Mouse (Mus musculus): ENCODE data around the gene Samd1. TPM values are rescaled to one million over a fixed set of nuclear protein-coding genes. Genes with fewer than 3 reads are reported as not detected.
A peak's percentile ranks its signal among the peaks of the same experiment; 100 is the strongest.

The Samd1 gene
- polyA plus RNA-seq, 1 experiment, result 42.4 TPM

- Histone ChIP-seq H3K4me3 (ENCODE audit: insufficient read depth, low read length) (no peak overlapping the region), H3K4me1 (ENCODE audit: control insufficient read depth, insufficient read depth, low read length) (no peaks in the 10 kb centered on the region), H3K27ac (ENCODE audit: insufficient read depth, low read length) (no peak overlapping the region)
- TF ChIP-seq POLR2A (IDR thresholded peaks at IDR 0.05; ENCODE audit: extremely low read depth, insufficient read depth, low read length) (no peak), CTCF (IDR thresholded peaks at IDR 0.05; ENCODE audit: extremely low read depth, insufficient read depth, low read length) (no peak)
Measured at GRCm38 (mm10) chr8:84023085-84023484, 25.6 kb downstream of the Samd1 start.

GRCm38 (mm10) chr8:84023631-84024030, 26.2 kb downstream of the Samd1 start:
- Histone ChIP-seq H3K4me3 (ENCODE audit: insufficient read depth, low read length) (no peak overlapping the region), H3K4me1 (ENCODE audit: control insufficient read depth, insufficient read depth, low read length) (no peaks in the 10 kb centered on the region), H3K27ac (ENCODE audit: insufficient read depth, low read length) (no peak overlapping the region)
- no peak for TF ChIP-seq POLR2A (IDR thresholded peaks at IDR 0.05; ENCODE audit: extremely low read depth, insufficient read depth, low read length)
- no peak for TF ChIP-seq CTCF (IDR thresholded peaks at IDR 0.05; ENCODE audit: extremely low read depth, insufficient read depth, low read length)

- Histone ChIP-seq H3K4me3 (ENCODE audit: insufficient read depth, low read length) (no peak overlapping the region), H3K27ac (ENCODE audit: insufficient read depth, low read length) (no peak overlapping the region), H3K4me1 (ENCODE audit: control insufficient read depth, insufficient read depth, low read length) (no peaks in the 10 kb centered on the region)
- TF ChIP-seq POLR2A (IDR thresholded peaks at IDR 0.05; ENCODE audit: extremely low read depth, insufficient read depth, low read length), result no peak
- peak; percentile 32; the same call in 1 of the 2 replicates for TF ChIP-seq CTCF (IDR thresholded peaks at IDR 0.05; ENCODE audit: extremely low read depth, insufficient read depth, low read length)
Measured at GRCm38 (mm10) chr8:84024171-84024570, 26.7 kb downstream of the Samd1 start.

- TF ChIP-seq CTCF (IDR thresholded peaks at IDR 0.05; ENCODE audit: extremely low read depth, insufficient read depth, low read length) (no peak), POLR2A (IDR thresholded peaks at IDR 0.05; ENCODE audit: extremely low read depth, insufficient read depth, low read length) (no peak)
- no peak overlapping the region for H3K27ac ChIP-seq (ENCODE audit: insufficient read depth, low read length)
- H3K4me3 ChIP-seq (ENCODE audit: insufficient read depth, low read length), result peak overlapping the region; percentile 10
- no peaks in the 10 kb centered on the region for H3K4me1 ChIP-seq (ENCODE audit: control insufficient read depth, insufficient read depth, low read length)
Measured at GRCm38 (mm10) chr8:84025863-84026262, 28.4 kb downstream of the Samd1 start.

GRCm38 (mm10) chr8:84027449-84027848, 30.0 kb downstream of the Samd1 start:
- Histone ChIP-seq H3K4me3 (ENCODE audit: insufficient read depth, low read length) (no peak overlapping the region), H3K4me1 (ENCODE audit: control insufficient read depth, insufficient read depth, low read length) (no peaks in the 10 kb centered on the region), H3K27ac (ENCODE audit: insufficient read depth, low read length) (no peak overlapping the region)
- TF ChIP-seq POLR2A (IDR thresholded peaks at IDR 0.05; ENCODE audit: extremely low read depth, insufficient read depth, low read length), result no peak
- no peak for TF ChIP-seq CTCF (IDR thresholded peaks at IDR 0.05; ENCODE audit: extremely low read depth, insufficient read depth, low read length)

GRCm38 (mm10) chr8:84029272-84029671, 31.8 kb downstream of the Samd1 start:
- Histone ChIP-seq H3K4me3 (ENCODE audit: insufficient read depth, low read length) (no peak overlapping the region), H3K4me1 (ENCODE audit: control insufficient read depth, insufficient read depth, low read length) (no peaks in the 10 kb centered on the region), H3K27ac (ENCODE audit: insufficient read depth, low read length) (no peak overlapping the region)
- no peak for TF ChIP-seq POLR2A (IDR thresholded peaks at IDR 0.05; ENCODE audit: extremely low read depth, insufficient read depth, low read length)
- no peak for TF ChIP-seq CTCF (IDR thresholded peaks at IDR 0.05; ENCODE audit: extremely low read depth, insufficient read depth, low read length)

GRCm38 (mm10) chr8:84032777-84033176, 35.3 kb downstream of the Samd1 start:
- Histone ChIP-seq H3K4me1 (ENCODE audit: control insufficient read depth, insufficient read depth, low read length) (no peaks in the 10 kb centered on the region), H3K27ac (ENCODE audit: insufficient read depth, low read length) (no peak overlapping the region), H3K4me3 (ENCODE audit: insufficient read depth, low read length) (no peak overlapping the region)
- no peak for TF ChIP-seq POLR2A (IDR thresholded peaks at IDR 0.05; ENCODE audit: extremely low read depth, insufficient read depth, low read length)
- no peak for TF ChIP-seq CTCF (IDR thresholded peaks at IDR 0.05; ENCODE audit: extremely low read depth, insufficient read depth, low read length)

- H3K4me1 ChIP-seq (ENCODE audit: control insufficient read depth, insufficient read depth, low read length), result no peaks in the 10 kb centered on the region
- no peak overlapping the region for H3K4me3 ChIP-seq (ENCODE audit: insufficient read depth, low read length)
- TF ChIP-seq CTCF (IDR thresholded peaks at IDR 0.05; ENCODE audit: extremely low read depth, insufficient read depth, low read length) (no peak), POLR2A (IDR thresholded peaks at IDR 0.05; ENCODE audit: extremely low read depth, insufficient read depth, low read length) (no peak)
- H3K27ac ChIP-seq (ENCODE audit: insufficient read depth, low read length), result no peak overlapping the region
Measured at GRCm38 (mm10) chr8:84038015-84038414, 40.5 kb downstream of the Samd1 start.

GRCm38 (mm10) chr8:84039050-84039449, 41.6 kb downstream of the Samd1 start:
- TF ChIP-seq CTCF (IDR thresholded peaks at IDR 0.05; ENCODE audit: extremely low read depth, insufficient read depth, low read length), result peak; percentile 80
- TF ChIP-seq POLR2A (IDR thresholded peaks at IDR 0.05; ENCODE audit: extremely low read depth, insufficient read depth, low read length), result no peak
- Histone ChIP-seq H3K27ac (ENCODE audit: insufficient read depth, low read length) (no peak overlapping the region), H3K4me3 (ENCODE audit: insufficient read depth, low read length) (no peak overlapping the region), H3K4me1 (ENCODE audit: control insufficient read depth, insufficient read depth, low read length) (no peaks in the 10 kb centered on the region)

GRCm38 (mm10) chr8:84042066-84042947, 44.8 kb downstream of the Samd1 start, which contains the start of gene Il27ra:
Gene Il27ra (minus strand): TSS chr8:84042589.
- peak within 1 kb of the TSS; percentile 26; the same call in 1 of the 2 replicates for H3K4me3 ChIP-seq (ENCODE audit: insufficient read depth, low read length)
- TF ChIP-seq POLR2A (IDR thresholded peaks at IDR 0.05; ENCODE audit: extremely low read depth, insufficient read depth, low read length), result no peak
- peak; percentile 49 for TF ChIP-seq CTCF (IDR thresholded peaks at IDR 0.05; ENCODE audit: extremely low read depth, insufficient read depth, low read length)
- H3K4me1 ChIP-seq (ENCODE audit: control insufficient read depth, insufficient read depth, low read length), result no peaks in the 10 kb centered on the region
- H3K27ac ChIP-seq (ENCODE audit: insufficient read depth, low read length), result no peak within 1 kb of the TSS
